Mouse (Mus musculus): ENCODE data around the gene Mtch1.

- no peak for TF ChIP-seq GATA1 (IDR thresholded peaks at IDR 0.05; ENCODE audit: borderline replicate concordance, low read length)
- no peak for TF ChIP-seq FLI1 (IDR thresholded peaks at IDR 0.05; ENCODE audit: low read length)
Observed at GRCm38 (mm10) chr17:29381472-29381871, 33.7 kb upstream of the Mtch1 start.

Measured in megakaryocyte, embryonic 14.5 days (primary cell).